Mouse (Mus musculus) monocyte, adult 2 months (primary cell): Measurements from ENCODE around the gene Tex9.

Experiments used
- DNase-seq, 2 experiments: peaks; one replicate each; pipeline ENCODE4 v3.0.0; 2022; ENCODE audit warnings: low spot score in 2 of 2, low read depth in 1 of 2

Tex9 gene

DNA sequence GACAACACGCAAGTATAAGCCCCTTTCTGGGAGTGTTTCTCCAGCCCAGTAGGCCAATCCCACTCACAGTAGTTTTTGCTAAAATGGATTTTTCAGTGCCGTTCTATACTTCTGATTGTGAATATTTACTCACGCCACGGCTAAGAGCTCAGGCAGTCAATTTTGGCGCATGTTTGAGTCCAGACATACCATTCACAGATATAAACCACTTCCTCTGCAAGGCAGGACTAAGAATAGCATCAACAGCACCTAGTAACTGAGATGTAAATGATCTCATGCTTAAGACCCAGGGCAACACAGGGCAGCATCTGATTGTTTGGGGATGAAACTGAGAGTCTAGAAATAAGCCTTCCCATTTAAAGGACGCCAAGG, at the start of gene Tex9:
Gene Tex9, minus strand, starts transcription at position 19 of the 372 bp plus-strand sequence.
- DNase-seq, result no peak

DNA sequence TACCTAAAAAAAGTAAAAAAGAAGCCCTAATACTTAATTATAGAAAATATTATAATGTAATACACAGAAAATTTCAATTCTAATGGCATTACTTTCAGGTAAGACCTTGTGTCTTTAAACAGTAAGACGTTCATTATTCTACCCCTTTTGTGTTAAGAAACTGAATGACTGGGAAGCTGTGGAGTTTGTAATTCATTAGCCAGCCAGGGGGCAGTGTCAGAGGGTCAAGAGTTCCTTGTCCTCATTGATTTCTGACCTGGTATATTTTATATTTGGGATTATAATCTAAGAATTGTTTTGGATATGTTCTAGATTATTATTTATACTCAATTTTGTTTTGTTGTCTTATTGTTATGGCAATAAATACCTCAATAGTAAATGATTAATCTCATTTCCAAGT, 45.1 kb upstream of the Tex9 start:
- no peak for DNase-seq

DNA sequence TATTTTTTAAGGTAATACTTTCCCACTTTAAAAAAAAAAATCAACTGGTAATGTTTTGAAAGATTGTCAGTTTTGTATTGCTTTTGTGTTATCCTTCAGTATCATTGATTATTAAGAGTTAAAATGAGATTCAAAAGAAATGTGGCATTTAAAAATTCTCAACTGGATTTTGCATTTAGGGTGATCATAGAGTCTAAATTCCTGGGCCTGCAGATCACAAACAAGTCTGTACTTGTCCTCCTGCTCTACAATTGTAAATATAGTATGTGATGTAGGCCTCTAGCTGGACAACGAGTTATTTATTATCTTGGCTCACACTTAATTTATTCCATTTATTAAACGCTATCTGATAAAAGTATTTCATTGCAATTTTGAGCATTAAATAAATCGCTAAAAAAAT, 43.4 kb upstream of the Tex9 start:
- DNase-seq, result no peak

DNA sequence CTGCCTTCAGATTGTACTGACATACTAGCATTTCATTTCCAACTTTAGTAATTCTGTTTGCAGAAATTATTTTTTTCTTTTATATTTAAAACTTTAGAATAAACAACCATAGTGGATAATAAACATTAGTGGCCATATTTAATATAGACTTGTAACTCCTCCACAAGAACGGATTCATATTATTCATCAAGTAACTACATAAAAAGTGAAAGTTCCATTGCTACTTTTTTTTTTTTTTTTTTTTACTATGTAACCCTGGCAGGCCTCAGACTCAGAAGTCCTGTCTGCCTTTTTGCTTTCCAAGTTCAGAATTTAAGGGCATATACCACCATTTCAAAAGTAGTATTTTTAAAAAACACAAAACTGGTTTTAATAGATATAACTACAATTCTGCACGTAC, 43.0 kb upstream of the Tex9 start:
- DNase-seq, result no peak

DNA sequence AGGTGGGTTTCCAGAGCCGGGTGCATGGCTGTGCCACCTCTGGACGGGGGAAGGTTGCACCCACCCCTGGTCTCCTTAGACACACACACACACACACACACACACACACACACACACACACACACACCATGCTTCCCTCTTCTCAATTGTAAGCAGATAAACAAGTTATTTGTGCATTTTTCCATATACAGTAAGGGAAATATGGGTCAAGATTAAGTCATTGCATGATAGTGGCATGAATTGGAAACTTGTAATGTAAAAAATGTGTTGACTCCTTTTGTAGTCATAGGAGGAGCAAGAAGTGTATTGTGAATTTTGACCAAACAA, 41.0 kb upstream of the Tex9 start:
- no peak for DNase-seq

DNA sequence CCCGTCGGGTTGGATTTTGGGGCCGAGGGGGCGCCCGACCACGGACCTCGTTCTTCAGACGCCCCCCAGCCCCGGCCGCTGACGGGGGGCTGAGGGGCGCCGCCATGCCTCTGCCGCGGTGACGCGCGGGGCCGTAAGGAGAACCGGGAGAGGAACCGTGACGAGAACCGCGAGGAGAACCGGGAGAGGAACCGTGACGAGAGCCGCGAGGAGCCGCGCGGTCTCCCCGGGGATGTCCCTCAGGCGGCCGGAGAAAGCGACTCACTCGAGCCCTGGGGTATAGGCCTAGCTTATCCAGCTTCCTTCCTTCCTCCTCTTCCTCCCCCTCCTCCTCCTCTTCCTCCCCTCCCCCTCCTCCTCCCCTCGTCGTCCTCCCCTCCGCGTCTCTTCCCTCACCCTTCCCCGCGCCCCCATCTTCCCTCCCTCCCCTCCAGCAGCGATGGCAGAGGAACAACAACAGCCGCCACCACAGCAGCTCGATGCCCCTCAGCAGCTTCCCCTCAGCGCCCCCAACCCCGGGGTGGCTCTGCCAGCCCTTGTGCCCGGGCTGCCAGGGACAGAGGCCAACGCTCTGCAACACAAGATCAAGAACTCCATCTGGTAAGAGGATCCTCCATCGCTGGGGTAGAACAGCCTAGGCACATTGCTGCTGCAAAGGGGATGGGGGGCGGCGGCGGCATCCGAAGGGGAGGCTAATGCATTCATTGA, 40.5 kb upstream of the Tex9 start:
- DNase-seq, result peak in 1 of 2 experiments; percentile 21

DNA sequence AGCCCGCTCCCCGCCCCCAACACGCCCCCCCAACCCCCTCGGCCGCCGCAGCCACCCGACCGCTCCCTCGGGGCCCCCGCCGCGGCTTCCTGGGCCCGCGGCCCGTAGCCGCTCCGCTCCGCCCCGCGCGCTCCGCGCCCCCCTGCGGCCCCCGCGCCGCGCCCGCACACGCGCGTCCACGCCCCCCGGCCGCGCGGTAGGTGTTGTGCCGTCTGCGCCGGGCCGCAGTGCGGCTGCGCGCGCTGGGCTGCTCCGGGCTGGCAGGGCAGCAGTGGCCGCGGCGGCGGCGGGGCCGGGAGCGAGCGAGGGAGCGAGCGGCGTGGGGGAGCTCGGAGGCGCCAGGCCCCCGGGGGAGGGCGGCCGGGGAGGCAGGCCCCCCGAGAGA, 40.0 kb upstream of the Tex9 start, which contains the start of gene Rfx7:
Gene Rfx7, plus strand, starts transcription at position 245 of the 385 bp plus-strand sequence.
- DNase-seq, result peak in 1 of 2 experiments; percentile 43

DNA sequence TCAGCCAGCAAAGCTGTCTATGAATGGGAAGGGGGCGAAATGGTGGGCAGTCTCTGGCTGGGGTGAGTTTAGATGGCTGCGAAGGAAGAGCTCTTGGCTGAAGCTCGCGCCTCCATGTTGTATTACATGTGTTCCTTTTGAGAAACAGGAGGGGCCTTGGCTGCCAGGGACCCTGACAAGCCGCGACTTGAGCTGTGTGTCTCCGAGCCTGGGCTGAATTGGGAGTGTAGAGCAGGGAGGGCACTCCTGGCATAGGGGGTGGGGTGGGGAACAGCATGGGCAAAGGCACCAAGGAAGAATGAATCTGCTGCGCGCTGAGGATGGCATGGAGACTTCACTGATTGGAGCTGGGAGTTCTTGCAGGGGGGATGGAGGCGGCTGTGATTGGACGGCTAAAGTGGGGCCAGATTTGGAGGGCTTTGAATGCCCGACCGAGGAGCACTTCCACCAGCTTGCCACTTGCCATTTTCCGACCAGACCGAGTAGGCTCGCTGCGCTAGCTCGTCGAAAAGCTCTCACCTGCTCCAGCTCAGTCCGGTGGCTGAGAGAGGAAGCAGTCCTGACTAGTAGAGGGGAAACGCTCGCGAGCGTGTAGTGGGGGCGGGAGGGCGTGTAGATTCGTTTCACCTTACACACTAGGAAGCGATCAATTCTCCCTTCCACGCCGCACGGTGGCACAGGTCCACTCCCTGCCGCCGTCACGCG, 39.4 kb upstream of the Tex9 start:
- DNase-seq, result peak; percentile 34 to 43

DNA sequence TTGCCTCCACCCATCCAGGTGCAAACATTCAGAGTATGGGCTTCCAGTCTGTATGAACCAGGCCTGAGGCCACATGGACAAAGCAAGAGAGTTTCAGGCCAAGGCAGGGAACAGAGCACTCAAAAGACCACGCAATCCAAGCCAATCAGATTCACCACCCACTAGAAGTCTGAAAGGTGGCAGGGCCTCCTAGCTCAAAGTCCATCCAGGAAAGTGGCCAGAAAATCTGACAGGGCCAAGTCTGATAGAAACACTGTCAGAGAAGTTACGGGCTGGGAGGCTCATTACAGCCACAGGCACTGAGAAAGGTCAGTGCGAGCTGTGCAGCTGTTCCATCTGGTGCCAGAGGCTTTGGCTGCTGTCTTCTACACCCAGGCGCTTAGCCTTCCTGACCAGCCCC, 38.8 kb upstream of the Tex9 start:
- no peak for DNase-seq

DNA sequence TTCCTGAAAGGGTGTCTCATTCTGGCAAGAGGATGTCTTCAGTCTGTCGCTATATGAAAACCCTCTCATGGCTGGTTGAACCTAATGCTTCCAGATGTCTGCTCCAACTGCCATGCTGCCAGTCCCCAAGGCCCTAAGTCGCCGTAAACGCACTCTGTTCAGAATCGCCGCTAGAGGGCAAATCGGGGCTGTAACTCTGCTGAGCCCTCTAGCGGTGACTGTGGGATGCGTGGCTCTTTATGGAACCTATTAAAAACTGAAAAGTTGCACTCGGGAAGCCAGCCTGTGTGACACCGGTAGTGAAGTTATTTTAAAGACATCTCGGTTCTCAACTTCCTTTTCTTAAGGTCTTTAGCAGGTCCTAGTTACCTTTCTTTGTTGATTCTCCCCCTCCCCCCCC, 38.2 kb upstream of the Tex9 start:
- DNase-seq, result peak; percentile 71 to 80

DNA sequence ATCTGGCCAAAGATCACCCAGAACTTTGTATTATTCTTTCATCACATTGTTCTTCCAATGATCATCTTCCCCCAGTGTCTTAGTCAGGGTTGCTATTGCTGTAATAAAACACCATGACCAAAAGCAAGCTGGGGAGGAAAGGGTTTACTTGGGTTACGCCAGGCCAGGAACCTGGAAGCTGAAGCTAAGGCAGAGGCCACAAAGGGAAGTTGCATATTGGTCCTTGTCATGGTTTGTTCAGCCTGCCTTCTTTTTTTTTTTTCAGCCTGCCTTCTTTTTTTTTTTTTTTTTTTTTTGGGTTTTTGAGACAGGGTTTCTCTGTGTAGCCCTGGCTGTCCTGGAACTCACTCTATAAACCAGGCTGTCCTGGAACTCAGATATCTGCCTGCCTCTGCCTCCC, 34.1 kb upstream of the Tex9 start:
- no peak for DNase-seq

DNA sequence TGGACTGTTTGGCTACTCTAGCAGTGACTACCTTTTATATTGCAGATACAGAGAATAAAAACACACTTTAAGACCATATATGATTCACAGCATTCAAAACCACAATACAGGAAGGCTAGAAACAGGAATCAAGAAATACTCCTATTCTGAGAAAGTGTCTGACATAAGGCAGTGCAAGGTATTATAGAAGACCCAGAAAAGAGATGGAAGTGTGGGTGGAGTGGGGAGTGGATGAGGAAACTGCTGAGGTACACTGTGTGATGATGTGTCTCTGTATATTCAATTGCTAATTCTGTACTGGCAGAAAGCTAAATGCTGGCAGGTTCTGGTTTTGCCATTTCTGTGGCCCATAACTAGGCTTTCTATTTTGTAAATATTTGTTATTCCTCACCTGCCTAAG, 28.8 kb upstream of the Tex9 start:
- DNase-seq, result no peak

DNA sequence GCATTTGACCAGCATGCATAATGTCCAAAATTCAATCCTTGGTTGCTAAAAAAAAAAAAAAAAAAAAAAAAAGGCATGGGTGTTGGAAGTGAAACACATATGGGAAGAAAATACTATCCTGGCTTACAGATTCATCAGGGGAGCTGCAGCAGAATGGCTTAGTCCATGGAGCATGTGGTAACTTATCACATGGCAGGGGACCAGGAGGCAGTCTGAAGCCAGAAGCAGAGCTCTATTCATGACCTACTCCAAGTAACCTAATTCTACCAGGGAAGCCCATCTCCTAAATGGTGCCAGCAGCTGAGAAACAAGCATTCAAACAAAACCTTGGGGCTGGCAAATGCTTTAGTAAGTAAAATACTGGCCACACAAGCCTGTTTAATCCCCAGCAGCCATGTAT, 27.2 kb upstream of the Tex9 start:
- no peak for DNase-seq

DNA sequence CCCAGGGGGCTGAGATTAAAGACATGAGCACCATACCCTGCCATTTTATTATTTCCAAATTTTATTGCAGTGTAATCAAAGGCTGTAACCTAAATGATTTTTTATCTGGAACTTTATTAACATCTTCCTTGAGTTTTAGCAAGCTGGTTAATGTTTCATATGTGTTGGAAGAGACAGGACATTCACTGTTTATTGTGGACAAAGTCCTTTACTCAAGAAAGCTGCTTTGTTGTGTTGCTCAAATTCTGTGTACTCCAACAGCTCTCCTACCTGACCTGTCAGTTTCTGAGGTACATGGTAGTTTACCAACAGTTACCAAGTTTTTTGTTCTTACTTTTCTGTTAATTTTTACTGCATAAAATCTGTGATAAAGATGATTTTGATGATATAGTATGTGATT, 23.4 kb upstream of the Tex9 start:
- no peak for DNase-seq

DNA sequence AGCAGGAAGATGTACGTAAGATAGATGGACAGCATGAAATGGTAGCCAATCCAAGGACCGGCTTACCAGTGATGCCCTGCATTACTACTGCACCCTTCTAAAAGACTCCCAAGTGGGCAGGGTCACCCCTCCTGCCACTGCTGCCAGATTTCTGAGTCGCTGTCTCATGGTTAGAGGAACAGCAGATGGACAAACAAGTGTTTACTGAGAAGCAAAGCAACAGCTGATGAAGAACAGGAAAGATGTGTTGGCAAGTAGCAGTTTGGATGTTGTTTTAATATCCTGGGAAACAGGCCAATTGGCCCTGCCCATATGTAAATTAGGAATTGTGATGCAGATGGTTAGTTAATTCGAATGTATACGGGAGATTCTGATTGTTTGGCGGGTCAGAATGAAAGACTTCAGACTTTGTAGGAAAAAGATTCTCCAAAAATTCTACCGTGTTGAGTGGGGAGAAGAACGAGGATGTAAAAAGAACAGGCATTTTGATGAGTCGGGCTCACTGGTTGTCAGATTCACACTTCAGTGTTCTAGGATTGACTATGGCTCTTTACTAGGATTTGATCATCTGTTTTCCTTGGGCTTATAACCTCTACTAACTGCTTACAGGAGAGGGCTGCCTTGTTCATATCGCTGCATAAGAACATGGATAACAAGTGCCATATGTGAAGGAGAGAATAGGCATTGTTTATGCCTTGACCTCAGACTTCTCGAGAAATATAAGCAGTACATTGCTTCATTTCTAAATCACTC, 20.4 kb upstream of the Tex9 start:
- no peak for DNase-seq

DNA sequence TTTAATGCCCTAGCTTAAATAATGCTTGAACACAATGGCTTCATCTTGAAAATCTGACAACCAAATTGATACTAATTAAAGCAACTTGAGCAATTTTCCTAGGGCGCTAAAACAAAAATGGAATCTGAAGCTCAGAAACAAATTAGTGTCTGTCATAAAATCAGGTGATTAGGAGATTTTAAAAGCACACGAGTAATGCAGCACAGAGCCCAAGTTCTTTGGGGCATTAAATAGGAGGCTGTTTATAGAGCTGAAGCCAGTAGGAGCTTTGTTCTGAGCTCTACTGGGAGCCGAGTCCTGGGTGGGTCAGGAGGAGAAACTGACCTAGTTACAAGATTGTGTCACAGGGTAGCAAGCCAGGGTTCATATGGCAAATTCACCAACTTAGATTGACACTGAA, 5.2 kb upstream of the Tex9 start:
- no peak for DNase-seq

DNA sequence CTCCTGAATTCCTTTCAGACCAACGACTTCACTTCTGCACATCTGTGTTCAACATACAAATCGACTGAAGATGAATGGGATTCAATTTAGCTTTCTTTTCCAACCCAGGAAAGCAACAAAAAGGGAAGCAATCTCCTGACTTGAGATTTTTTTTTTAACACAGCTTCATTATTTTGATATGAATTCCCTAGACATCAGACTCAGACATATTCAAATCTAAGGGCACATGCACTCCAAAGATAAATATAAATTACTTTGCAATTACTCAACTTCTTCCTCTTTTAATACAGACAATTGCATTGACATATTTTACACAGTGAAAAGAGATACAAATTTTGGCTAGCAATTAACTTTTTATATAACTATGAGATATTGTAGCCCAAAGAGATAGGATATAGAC, 4.7 kb upstream of the Tex9 start:
- DNase-seq, result no peak

DNA sequence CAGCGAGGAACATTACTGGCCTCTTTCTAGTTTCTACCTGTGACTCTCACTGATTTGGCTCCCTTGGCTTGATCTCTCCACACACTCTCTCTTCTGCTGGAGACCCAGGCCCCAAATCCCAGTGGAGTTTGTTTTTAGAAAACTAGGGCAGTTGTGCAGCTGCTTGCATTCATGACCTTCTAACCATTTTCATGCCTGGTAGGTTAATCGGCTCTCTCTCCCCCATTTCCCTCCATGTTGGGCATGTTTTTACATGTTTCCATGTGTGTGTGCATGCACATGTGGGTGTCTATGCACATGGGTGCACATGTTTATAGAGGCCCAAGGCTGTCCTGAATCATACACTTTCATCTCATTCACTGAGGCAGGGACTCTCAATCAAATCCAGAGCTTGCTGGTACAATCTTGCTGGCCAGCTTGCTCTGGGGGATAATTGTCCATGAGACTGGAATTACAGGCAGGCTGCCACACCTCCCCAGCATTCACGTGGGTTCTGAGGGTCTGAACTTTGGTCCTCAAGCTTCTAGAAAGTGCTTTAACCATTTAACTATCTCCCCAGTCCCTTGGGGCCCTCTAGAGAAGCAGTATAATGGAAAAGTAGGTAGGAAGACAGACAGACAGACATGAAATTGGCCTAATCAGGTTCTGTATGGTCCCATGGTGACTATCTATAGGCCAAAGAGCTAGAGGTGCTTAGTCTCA, 2.1 kb upstream of the Tex9 start:
- DNase-seq, result no peak

DNA sequence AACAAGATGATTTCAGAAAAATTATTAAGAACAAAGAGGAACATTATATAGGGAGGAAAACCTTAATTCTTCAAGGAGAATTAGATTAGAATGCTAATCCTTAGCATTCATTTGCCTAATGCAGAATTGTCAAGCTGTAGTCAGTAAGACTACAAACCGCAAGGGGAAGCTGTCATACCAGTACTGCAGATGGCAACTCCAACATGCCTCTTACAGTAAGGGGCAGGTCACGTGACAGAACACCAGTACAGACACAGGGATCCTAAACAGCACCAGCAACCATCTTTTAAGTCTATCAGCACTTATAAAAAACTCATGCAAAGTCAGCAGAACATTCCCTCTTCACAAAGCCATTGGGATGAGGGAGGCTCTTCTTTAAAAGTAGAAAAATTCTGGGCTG, 1.5 kb upstream of the Tex9 start:
- no peak for DNase-seq

DNA sequence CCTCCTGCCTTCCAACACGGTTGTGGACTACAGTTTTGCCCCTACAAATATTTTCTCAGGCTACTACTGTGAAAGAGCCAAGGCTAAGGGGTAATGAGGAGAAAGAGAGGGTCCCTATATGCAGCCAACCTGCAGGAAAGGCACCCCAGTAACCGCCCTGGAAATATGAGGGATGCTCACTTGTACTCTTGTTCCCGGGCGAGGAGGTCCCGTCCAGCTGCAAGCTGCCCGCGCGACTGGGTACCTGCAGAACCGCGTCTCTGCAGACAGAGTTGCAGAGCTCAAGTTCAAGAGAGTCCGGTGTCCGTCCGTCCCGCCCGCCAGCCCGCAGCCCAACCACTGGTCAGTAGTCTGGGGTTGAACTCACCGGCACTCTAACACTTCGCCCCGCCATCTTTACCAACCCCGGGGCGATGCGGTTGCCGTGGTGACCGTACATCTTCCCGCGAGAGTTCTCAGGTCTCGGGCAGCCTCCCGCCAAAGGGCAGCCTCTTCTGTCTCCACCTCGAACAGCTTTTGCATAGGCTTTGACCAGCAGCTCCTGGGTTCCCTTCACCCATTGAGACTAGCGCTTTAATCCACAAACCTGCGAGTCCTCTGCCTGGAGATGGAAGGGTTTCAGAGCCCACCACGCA, 336 bp downstream of the Tex9 start:
- DNase-seq, result peak; percentile 65 to 84

DNA sequence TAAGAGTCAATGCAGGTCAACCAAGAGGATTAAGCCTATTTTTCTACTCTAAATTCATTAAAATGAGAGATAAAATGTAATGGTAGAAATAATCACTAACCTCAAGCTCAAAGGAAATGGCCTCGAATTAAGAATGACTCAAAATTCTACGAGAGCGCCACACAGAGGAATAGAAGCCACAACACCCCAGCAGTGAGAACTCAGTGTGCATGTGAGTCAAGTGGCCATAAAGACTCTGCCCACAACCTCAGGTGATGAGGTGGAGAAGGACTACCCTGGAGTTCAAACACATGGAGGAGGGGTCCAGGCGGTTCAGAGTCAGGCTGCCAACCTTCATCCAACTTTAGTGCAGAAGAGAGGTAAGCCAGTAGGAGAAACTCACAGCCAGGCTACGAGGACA, 2.9 kb downstream of the Tex9 start:
- no peak for DNase-seq
